Mouse (Mus musculus): Measurements from ENCODE around the gene Mapkap1. TPM values are rescaled to one million over a fixed set of nuclear protein-coding genes. Genes with fewer than 3 reads are reported as not detected.

Gene Mapkap1
- 52.1 and 64.3 TPM in 2 replicates for polyA plus RNA-seq (2012; rRNA removed)

GRCm38 (mm10) chr2:34406601-34407464, at the start of gene Mapkap1:
Gene Mapkap1, plus strand, starts transcription at chr2:34406771.
- Histone ChIP-seq H3K27ac (ENCODE audit: control insufficient read depth, insufficient read depth, low read depth, low read length) (peak within 1 kb of the TSS; percentile 93), H3K27me3 (ENCODE audit: control insufficient read depth, insufficient read depth, low read length) (no peaks in the 10 kb centered on the region), H3K4me3 (ENCODE audit: control insufficient read depth, low read depth, low read length) (peak within 1 kb of the TSS; percentile 96), H3K4me1 (ENCODE audit: control insufficient read depth, insufficient read depth, low read length) (peaks cover 6% of the 10 kb centered on the region), H3K36me3 (ENCODE audit: control insufficient read depth, insufficient read depth, low read length) (no peaks in the 10 kb centered on the region)
- TF ChIP-seq CTCF (IDR thresholded peaks at IDR 0.05; ENCODE audit: control insufficient read depth, insufficient read depth, insufficient replicate concordance, low read depth, low read length) (no peak), POLR2A (IDR thresholded peaks at IDR 0.05; ENCODE audit: control insufficient read depth, low read depth, low read length) (peak; percentile 69)

- no peak overlapping the region for H3K4me3 ChIP-seq (ENCODE audit: control insufficient read depth, low read depth, low read length)
These were observed 42.9 kb upstream of the Mapkap1 start for GRCm38 (mm10) chr2:34363678-34364077.

GRCm38 (mm10) chr2:34367024-34367423, 39.5 kb upstream of the Mapkap1 start:
- H3K27me3 ChIP-seq (ENCODE audit: control insufficient read depth, insufficient read depth, low read length), result peaks cover 3% of the 10 kb centered on the region; the same call in 1 of the 2 replicates
- peaks cover 6% of the 10 kb centered on the region for H3K4me1 ChIP-seq (ENCODE audit: control insufficient read depth, insufficient read depth, low read length)
- no peak overlapping the region for H3K27ac ChIP-seq (ENCODE audit: control insufficient read depth, insufficient read depth, low read depth, low read length)
- H3K4me3 ChIP-seq (ENCODE audit: control insufficient read depth, low read depth, low read length), result no peak overlapping the region
- H3K36me3 ChIP-seq (ENCODE audit: control insufficient read depth, insufficient read depth, low read length), result no peaks in the 10 kb centered on the region
- no peak for TF ChIP-seq CTCF (IDR thresholded peaks at IDR 0.05; ENCODE audit: control insufficient read depth, insufficient read depth, insufficient replicate concordance, low read depth, low read length)
- no peak for TF ChIP-seq POLR2A (IDR thresholded peaks at IDR 0.05; ENCODE audit: control insufficient read depth, low read depth, low read length)

More at GRCm38 (mm10) chr2:34363678-34364077, 42.9 kb upstream of the Mapkap1 start:
- Histone ChIP-seq H3K27me3 (ENCODE audit: control insufficient read depth, insufficient read depth, low read length) (no peaks in the 10 kb centered on the region), H3K36me3 (ENCODE audit: control insufficient read depth, insufficient read depth, low read length) (no peaks in the 10 kb centered on the region), H3K4me1 (ENCODE audit: control insufficient read depth, insufficient read depth, low read length) (no peaks in the 10 kb centered on the region), H3K27ac (ENCODE audit: control insufficient read depth, insufficient read depth, low read depth, low read length) (no peak overlapping the region)
- no peak for TF ChIP-seq POLR2A (IDR thresholded peaks at IDR 0.05; ENCODE audit: control insufficient read depth, low read depth, low read length)

- Histone ChIP-seq H3K27me3 (ENCODE audit: control insufficient read depth, insufficient read depth, low read length) (peaks cover 3% of the 10 kb centered on the region; the same call in 1 of the 2 replicates), H3K4me1 (ENCODE audit: control insufficient read depth, insufficient read depth, low read length) (peaks cover 10% of the 10 kb centered on the region), H3K36me3 (ENCODE audit: control insufficient read depth, insufficient read depth, low read length) (no peaks in the 10 kb centered on the region), H3K27ac (ENCODE audit: control insufficient read depth, insufficient read depth, low read depth, low read length) (no peak overlapping the region), H3K4me3 (ENCODE audit: control insufficient read depth, low read depth, low read length) (no peak overlapping the region)
- TF ChIP-seq CTCF (IDR thresholded peaks at IDR 0.05; ENCODE audit: control insufficient read depth, insufficient read depth, insufficient replicate concordance, low read depth, low read length) (no peak), POLR2A (IDR thresholded peaks at IDR 0.05; ENCODE audit: control insufficient read depth, low read depth, low read length) (no peak)
These were observed 38.2 kb upstream of the Mapkap1 start for GRCm38 (mm10) chr2:34368396-34368795.

GRCm38 (mm10) chr2:34370349-34370724, 36.2 kb upstream of the Mapkap1 start:
- Histone ChIP-seq H3K36me3 (ENCODE audit: control insufficient read depth, insufficient read depth, low read length) (no peaks in the 10 kb centered on the region), H3K27ac (ENCODE audit: control insufficient read depth, insufficient read depth, low read depth, low read length) (no peak overlapping the region), H3K4me1 (ENCODE audit: control insufficient read depth, insufficient read depth, low read length) (peaks cover 10% of the 10 kb centered on the region), H3K4me3 (ENCODE audit: control insufficient read depth, low read depth, low read length) (peak overlapping the region; percentile 91), H3K27me3 (ENCODE audit: control insufficient read depth, insufficient read depth, low read length) (peaks cover 3% of the 10 kb centered on the region; the same call in 1 of the 2 replicates)
- TF ChIP-seq CTCF (IDR thresholded peaks at IDR 0.05; ENCODE audit: control insufficient read depth, insufficient read depth, insufficient replicate concordance, low read depth, low read length) (no peak), POLR2A (IDR thresholded peaks at IDR 0.05; ENCODE audit: control insufficient read depth, low read depth, low read length) (no peak)

- Histone ChIP-seq H3K27me3 (ENCODE audit: control insufficient read depth, insufficient read depth, low read length) (peaks cover 3% of the 10 kb centered on the region; the same call in 1 of the 2 replicates), H3K4me1 (ENCODE audit: control insufficient read depth, insufficient read depth, low read length) (peaks cover 10% of the 10 kb centered on the region), H3K36me3 (ENCODE audit: control insufficient read depth, insufficient read depth, low read length) (no peaks in the 10 kb centered on the region), H3K27ac (ENCODE audit: control insufficient read depth, insufficient read depth, low read depth, low read length) (no peak overlapping the region), H3K4me3 (ENCODE audit: control insufficient read depth, low read depth, low read length) (peak overlapping the region; percentile 91)
- TF ChIP-seq POLR2A (IDR thresholded peaks at IDR 0.05; ENCODE audit: control insufficient read depth, low read depth, low read length) (no peak), CTCF (IDR thresholded peaks at IDR 0.05; ENCODE audit: control insufficient read depth, insufficient read depth, insufficient replicate concordance, low read depth, low read length) (no peak)
These were observed 35.7 kb upstream of the Mapkap1 start for GRCm38 (mm10) chr2:34370725-34371440.
